Mouse (Mus musculus): ENCODE data around the gene Cenpf.
A peak's percentile ranks its signal among the peaks of the same experiment; 100 is the strongest.

Gene Cenpf

DNA sequence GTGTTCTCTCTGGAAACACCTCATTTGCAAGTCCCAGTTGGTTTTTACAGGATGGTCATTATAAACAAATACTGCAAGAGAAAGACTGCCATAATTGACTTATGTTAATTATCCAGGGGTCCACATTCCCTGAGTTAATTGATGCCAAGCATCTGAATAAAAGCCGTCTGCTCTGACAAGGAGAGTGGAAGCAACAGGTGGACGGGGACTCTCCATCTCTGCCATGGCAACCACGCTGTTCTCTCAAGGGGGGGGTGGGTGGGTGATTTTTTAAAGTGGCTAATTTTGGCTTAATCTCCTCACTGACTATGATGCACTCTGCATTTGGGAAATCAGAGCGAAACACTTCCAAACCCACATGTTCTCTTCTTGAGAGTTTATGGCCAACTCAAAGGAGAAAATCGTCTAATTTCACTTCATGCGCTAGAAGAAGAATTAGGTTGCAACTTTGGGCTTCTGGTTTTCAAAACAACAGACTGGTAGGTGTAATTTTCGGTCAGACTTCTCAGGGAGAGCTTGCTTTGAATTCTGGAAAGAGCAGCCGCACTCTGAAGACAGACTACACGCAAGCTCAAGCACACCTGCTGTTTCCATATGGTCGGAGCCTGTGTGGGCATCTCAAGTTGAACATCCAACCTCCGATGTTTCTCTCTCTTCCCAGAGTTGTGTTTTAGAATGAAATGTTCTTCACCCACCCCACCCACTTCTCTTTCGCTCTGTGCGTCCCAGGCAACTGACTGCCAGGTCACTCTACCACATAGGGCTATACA lies 55.8 kb downstream of the Cenpf start:
- DNase-seq (ENCODE audit: low spot score in 2 of 2): peak; percentile 55 to 76

DNA sequence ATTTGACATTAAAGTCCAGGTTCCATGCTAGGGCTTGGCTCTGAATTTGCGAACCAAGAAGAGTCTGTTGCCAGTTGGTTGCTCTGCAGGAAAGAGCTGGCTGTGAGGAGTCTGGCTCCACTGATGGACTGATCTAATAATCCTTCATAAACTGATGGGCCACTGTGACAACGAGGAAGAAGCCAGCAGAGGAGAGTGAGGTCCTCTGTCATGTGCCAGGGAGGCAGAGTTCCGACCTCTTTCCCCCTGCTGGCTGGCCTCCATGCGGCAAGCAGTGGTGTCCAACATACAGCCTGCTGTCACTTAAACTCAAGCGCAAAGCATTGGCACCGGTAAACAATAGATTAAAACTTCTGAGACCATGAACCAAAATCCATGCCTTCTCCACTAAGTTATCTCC lies 57.9 kb downstream of the Cenpf start:
- no peak for DNase-seq (ENCODE audit: low spot score in 2 of 2)

DNA sequence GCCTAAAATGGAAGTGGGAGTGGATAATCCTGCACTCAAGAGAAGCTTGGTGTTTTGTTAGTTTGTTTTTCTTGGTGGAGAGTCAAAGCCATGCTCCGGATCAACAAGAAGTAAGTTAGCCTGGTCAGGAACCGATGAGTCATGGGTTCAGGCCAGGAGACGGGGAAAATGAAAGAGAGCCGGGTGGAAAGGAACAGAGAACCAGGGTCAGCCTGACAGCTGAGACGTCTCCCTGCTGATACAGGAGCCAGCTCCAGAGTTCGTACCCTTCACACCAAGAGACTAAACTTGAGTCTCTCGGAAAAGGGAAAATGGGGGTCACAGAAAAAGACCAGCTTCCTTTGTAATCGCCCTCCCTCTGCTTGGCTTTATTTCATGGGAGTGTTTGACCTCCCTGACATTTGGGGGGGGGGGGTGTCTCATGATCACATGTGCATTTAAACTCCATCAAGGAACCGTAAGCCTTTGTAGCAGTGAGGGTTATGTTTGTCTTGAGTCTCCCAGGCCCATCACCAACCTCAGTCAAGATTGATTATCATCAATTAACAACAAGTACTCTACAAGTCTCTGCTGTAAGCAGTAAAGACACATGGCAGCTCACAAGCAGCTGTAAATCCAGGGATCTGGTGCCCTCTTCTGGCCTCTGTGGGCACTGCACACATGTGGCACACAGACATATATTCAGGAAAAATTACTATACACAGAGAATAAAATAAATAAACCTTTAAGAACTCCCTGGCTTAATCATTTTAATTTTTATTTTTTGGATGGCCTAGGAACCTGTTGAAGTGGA lies 59.7 kb downstream of the Cenpf start:
- DNase-seq (ENCODE audit: low spot score in 2 of 2): peak; percentile 35 to 62

DNA sequence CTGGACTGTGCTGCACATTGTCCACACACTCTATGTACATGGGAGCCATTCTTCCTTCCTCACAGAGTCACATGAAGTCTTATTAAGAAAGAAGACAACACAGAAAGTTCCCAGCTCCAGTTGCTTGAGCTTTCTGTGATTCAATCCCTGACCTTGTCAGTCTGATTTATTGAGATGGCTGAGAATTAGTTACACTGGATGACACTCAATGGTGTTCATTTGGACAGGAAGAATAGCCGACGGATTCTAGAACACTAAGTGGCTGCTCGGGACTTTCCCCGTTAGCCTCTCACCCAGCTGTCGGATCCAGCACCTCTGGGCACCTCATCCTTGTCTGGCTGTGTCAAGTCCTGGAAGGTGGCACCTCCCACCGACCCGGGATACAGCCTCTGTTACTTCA lies 63.1 kb downstream of the Cenpf start:
- DNase-seq (ENCODE audit: low spot score in 2 of 2): no peak

DNA sequence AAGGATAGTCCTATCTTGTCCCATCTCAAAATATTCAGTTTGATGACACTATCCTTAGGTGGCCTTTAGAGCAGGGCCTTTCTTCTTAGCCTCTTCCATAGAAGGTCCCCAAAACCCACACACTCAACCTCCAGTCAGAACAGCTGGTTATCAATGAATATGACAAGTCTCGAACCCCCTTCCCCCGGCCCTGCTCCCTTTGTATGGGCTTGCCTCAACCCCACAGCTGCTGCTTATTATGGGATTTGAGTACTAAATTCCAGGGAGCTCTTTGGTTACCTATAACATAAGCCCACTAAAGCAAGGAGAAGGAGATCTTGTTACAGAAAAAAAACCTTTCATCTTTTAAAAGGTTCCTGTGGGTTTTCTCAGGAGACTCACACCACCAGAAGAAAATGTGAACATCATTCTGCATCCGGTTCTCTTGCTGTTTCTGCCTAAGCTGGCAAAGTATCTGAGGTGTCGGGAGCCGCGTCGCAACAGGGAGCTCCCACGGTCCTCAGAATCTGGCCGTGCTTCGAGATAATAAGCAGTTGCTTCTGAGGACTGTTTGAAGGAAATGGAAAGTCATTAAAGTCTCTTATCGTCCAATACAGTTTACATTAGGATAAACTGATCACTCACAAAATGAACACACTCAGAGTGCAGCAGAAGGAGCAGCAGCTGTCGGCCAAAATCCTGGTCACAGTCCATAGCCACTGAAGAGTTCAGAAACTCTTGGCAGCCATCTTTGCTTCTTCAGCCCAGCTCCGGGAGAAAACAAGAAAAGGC lies 68.7 kb downstream of the Cenpf start:
- peak in 1 of 2 experiments; percentile 10 for DNase-seq (ENCODE audit: low spot score in 2 of 2)

DNA sequence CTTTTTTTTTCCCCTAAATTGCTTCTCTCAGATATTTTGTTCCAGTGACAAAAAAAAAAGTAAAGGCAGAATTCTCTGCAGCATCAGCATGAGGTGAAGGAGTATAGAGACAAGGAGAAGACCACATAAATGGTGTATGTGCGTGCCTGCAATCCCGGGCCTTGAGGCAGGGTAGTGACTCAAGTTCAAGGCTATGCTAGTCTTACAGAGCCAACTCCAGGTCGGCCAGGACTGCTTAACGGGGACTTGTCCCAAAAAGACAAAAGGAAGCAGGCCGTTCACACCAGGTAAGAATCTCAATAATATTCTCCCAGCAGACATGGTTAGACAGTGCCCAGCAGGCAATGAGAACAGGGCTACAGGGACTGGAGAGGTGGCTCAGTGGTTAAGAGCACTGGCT lies 70.5 kb downstream of the Cenpf start:
- DNase-seq (ENCODE audit: low spot score in 2 of 2): no peak

DNA sequence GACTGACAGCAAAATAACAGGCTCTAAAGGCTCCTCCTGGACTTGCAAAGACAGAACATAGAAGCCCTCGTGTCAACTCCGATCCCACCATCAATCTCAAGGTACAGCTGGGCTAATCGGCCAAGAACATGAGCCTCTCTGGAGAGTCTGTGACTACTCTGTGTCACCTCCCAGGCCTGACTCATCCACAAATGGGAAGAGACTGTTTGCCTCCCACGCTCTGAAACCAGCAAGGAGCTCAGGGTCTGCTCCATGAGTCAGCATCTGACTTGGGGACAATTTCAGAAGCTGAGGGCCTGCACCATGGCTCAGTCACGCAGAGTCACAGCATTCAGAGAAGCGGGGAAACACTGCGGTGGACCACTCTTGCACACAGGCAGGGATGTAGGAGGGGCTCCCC lies 72.6 kb downstream of the Cenpf start:
- DNase-seq (ENCODE audit: low spot score in 2 of 2): peak; percentile 21

DNA sequence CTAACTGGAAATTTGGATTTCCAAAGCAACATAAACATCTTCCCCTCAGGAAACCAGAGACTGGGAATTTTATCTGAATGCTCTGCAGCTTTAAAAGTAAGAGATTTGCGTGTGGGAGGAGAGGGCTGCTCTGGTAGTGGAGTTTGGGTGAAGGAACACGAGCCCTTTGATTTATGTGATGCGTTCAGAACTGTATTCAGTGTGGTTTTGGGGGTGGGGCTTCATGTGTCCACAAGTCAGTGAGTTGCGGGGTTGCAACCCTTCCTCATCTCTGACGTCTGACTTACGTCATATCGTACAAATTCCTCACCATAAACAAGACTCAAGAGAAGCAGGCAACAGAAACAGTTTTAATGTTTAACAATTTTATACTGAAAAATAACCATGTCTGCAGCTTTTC lies 74.8 kb downstream of the Cenpf start:
- DNase-seq (ENCODE audit: low spot score in 2 of 2): no peak

DNA sequence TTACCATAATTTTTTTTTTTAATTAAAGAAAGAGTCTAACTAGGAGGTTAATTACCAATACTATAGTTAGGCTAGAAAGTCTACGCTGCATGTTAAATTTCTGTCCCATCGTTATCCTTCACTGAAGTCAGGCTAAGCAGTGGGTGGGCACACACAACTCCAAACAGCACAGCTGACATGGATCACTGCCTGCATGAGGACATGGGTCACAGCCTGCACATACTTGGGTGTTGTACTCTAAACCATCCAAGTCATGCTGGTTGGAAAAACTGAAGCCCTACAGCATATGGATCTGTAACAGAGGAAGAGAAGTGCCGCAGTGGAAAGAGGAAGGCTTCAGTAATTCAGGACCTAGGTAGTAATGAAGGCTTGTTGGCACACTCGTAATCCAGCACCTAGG lies 76.1 kb downstream of the Cenpf start:
- DNase-seq (ENCODE audit: low spot score in 2 of 2): no peak

DNA sequence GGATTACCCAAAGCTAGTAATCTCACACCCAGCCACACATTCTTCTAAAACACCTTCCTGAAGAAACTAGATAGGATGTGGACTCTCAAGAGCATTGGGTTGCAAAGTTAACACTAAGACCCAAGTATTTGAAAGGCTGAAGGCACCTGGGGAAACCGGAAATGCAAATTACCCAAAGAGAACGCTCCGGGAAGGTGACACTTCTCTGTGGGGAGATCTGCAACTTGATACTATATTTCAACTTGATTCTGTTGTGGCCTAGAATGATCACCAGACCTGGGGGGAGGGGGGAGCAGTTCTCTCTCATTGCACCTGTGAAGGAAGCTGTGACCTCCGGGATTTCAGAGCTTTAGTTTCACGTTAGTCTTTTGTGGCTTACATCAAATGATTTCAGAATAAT lies 79.2 kb downstream of the Cenpf start:
- DNase-seq (ENCODE audit: low spot score in 2 of 2): no peak

DNA sequence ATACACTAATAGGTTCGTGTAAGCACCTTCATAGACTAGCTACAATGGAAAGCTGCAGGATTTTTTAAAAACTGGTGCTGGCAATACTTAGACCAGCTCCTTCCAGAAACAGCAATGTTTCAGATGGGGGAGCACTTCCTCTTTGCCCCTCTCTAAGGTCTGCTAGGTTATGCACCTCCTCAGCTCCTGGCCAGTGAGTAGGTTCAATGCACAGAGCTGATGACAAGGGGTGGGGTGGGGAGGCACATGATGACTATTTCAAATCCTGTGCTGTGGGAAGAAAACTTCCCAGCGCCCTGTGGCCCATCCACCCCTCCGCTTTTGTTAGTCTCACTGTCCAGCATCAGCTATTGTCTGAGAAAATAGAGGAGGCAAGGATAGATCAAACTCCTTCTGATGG lies 79.8 kb downstream of the Cenpf start:
- no peak for DNase-seq (ENCODE audit: low spot score in 2 of 2)

DNA sequence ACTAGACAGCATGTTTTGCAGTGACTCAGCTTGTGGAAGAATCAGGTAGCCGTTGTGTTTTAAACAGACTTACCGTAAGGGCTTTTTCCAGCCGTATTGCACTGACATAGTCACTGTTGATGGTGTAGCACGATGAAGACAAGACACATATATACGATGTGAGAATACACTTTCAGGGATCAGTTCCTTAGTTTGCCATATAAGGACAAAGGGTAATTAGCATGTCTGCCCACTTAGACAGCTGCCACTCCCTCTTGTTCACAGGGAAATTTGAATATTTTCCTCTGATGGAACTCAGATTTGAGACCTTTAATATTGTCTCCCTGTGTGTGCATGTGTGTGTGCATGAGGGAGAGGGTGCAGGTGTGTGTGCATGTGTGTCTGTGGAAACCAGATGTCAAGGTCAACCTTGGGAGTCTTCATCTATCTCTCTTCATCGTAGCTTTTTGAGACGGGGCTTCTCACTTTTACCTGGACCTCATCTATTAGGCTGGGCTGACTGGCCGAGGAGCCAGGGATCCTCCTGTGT lies 82.2 kb downstream of the Cenpf start:
- DNase-seq (ENCODE audit: low spot score in 2 of 2): no peak

DNA sequence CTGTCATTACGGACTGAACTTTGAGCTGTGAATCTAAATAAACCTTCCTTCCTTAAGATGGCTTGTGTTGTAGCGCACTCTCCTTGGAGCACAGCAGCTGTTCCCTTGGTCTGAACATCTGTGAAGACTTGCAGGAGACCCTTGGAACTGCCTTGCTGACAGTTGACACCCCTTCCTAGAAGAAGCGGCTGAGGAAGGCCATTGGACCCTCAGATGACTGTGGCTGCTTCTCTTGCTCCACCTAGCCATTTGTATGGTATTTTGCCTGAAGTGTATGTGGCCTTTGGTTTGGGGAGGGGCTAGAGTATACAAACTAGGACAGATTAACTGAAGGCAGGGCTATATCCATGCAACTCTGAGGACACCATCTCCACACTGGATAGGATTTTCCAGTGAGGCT lies 90.8 kb downstream of the Cenpf start:
- no peak for DNase-seq (ENCODE audit: low spot score in 2 of 2)
